Comparison of ENCODE assay signal across 8 mouse cellular contexts in genomic region chr6:57580881-57581548, GRCm38 (mm10). TPM values are rescaled to one million over a fixed set of nuclear protein-coding genes. Genes with fewer than 3 reads are reported as not detected.
DNase-seq lines count a peak whose midpoint lies in the region; ATAC-seq and TF ChIP-seq lines count a peak whose summit lies in the region.

Gene Herc6, plus strand, starts transcription at chr6:57581000.

- peaks cover 6% of the 10 kb centered on the region for H3K36me3 ChIP-seq in erythroblast, embryonic 14.5 days (ENCODE audit: control insufficient read depth)
- no peaks in the 10 kb centered on the region; the same call in 1 of the 2 replicates for H3K36me3 ChIP-seq in heart, embryonic 12.5 days
- no peaks in the 10 kb centered on the region for H3K36me3 ChIP-seq in kidney, postnatal 0 days (ENCODE audit: insufficient read depth, low read length)
- no peaks in the 10 kb centered on the region for H3K36me3 ChIP-seq in liver, embryonic 13.5 days
- H3K36me3 ChIP-seq in stomach, embryonic 16.5 days (ENCODE audit: control insufficient read depth, insufficient read depth, low read length), result no peaks in the 10 kb centered on the region

- peak within 1 kb of the TSS; percentile 75 for H3K9ac ChIP-seq in heart, embryonic 12.5 days
- H3K9ac ChIP-seq in kidney, postnatal 0 days (ENCODE audit: low read depth, low read length), result peak within 1 kb of the TSS; percentile 64
- peak within 1 kb of the TSS; percentile 85 for H3K9ac ChIP-seq in liver, embryonic 13.5 days
- H3K9ac ChIP-seq in stomach, embryonic 16.5 days (ENCODE audit: low read length), result peak within 1 kb of the TSS; percentile 83

- H3K9me3 ChIP-seq in erythroblast, embryonic 14.5 days (ENCODE audit: control insufficient read depth, low read length), result no peaks in the 10 kb centered on the region
- no peaks in the 10 kb centered on the region for H3K9me3 ChIP-seq in heart, embryonic 12.5 days (replicated peaks)
- H3K9me3 ChIP-seq in kidney, postnatal 0 days (replicated peaks; ENCODE audit: low read length), result no peaks in the 10 kb centered on the region
- H3K9me3 ChIP-seq in liver, embryonic 13.5 days (replicated peaks), result no peaks in the 10 kb centered on the region
- H3K9me3 ChIP-seq in stomach, embryonic 16.5 days (replicated peaks; ENCODE audit: control insufficient read depth, low read length), result no peaks in the 10 kb centered on the region

- TF ChIP-seq CTCF in brain, embryonic 14.5 days (IDR thresholded peaks at IDR 0.05; ENCODE audit: borderline replicate concordance, extremely low read depth, insufficient read depth, insufficient read length), result no peak
- TF ChIP-seq CTCF in kidney, postnatal 0 days (IDR thresholded peaks at IDR 0.05; ENCODE audit: low read depth), result no peak

- peak; percentile 87 for ATAC-seq in heart, embryonic 12.5 days (ENCODE audit: insufficient number of reproducible peaks, low FRiP score)
- peak; percentile 93 for ATAC-seq in kidney, postnatal 0 days (replicated peaks; ENCODE audit: low FRiP score, low read depth)
- ATAC-seq in liver, embryonic 13.5 days (ENCODE audit: low read depth), result peak; percentile 97
- peak; percentile 85 for ATAC-seq in stomach, embryonic 16.5 days (ENCODE audit: insufficient read depth, low FRiP score)

- no peak for TF ChIP-seq POLR2A in brain, embryonic 14.5 days (IDR thresholded peaks at IDR 0.05; ENCODE audit: borderline replicate concordance, extremely low read depth, insufficient read depth, insufficient read length, poor library complexity, severe bottlenecking)

- H3K4me1 ChIP-seq in erythroblast, embryonic 14.5 days (ENCODE audit: control insufficient read depth), result peaks cover 15% of the 10 kb centered on the region
- peaks cover 3% of the 10 kb centered on the region; the same call in 1 of the 2 replicates for H3K4me1 ChIP-seq in heart, embryonic 12.5 days (replicated peaks)
- no peaks in the 10 kb centered on the region for H3K4me1 ChIP-seq in kidney, postnatal 0 days (replicated peaks; ENCODE audit: insufficient read depth, low read length)
- peaks cover 15% of the 10 kb centered on the region for H3K4me1 ChIP-seq in liver, embryonic 13.5 days (replicated peaks)
- no peaks in the 10 kb centered on the region for H3K4me1 ChIP-seq in stomach, embryonic 16.5 days (ENCODE audit: control insufficient read depth, insufficient read depth, low read length)

- H3K4me3 ChIP-seq in erythroblast, embryonic 14.5 days (replicated peaks), result peak within 1 kb of the TSS; percentile 83
- peak within 1 kb of the TSS; percentile 63 for H3K4me3 ChIP-seq in heart, embryonic 12.5 days
- H3K4me3 ChIP-seq in kidney, postnatal 0 days (replicated peaks; ENCODE audit: low read depth, low read length), result peak within 1 kb of the TSS; percentile 76
- peak within 1 kb of the TSS; percentile 79 for H3K4me3 ChIP-seq in liver, embryonic 13.5 days (replicated peaks)
- H3K4me3 ChIP-seq in stomach, embryonic 16.5 days (replicated peaks; ENCODE audit: low read length), result peak within 1 kb of the TSS; percentile 80

- no peak within 1 kb of the TSS for H3K27ac ChIP-seq in heart, embryonic 12.5 days (ENCODE audit: poor library complexity, severe bottlenecking)
- peak within 1 kb of the TSS; percentile 87 for H3K27ac ChIP-seq in kidney, postnatal 0 days
- H3K27ac ChIP-seq in liver, embryonic 13.5 days, result peak within 1 kb of the TSS; percentile 77
- peak within 1 kb of the TSS; percentile 84 for H3K27ac ChIP-seq in stomach, embryonic 16.5 days (ENCODE audit: low read length)

- peak within 1 kb of the TSS; percentile 91 for H3K4me2 ChIP-seq in heart, embryonic 12.5 days
- peak within 1 kb of the TSS; percentile 92 for H3K4me2 ChIP-seq in kidney, postnatal 0 days (ENCODE audit: low read length)
- H3K4me2 ChIP-seq in liver, embryonic 13.5 days, result peak within 1 kb of the TSS; percentile 87
- H3K4me2 ChIP-seq in stomach, embryonic 16.5 days (ENCODE audit: low read depth, low read length), result peak within 1 kb of the TSS; percentile 81

- H3K27me3 ChIP-seq in erythroblast, embryonic 14.5 days (ENCODE audit: control insufficient read depth), result no peaks in the 10 kb centered on the region
- H3K27me3 ChIP-seq in heart, embryonic 12.5 days (replicated peaks), result no peaks in the 10 kb centered on the region
- H3K27me3 ChIP-seq in kidney, postnatal 0 days (ENCODE audit: insufficient read depth, low read length), result no peaks in the 10 kb centered on the region
- no peaks in the 10 kb centered on the region for H3K27me3 ChIP-seq in liver, embryonic 13.5 days
- no peaks in the 10 kb centered on the region for H3K27me3 ChIP-seq in stomach, embryonic 16.5 days (ENCODE audit: control insufficient read depth, insufficient read depth, low read length)

- peak; percentile 80 for DNase-seq in CD4-positive helper T cell, adult 2 months (ENCODE audit: low read depth, low spot score)
- peak; percentile 60 for DNase-seq in brain, embryonic 14.5 days (ENCODE audit: low read depth)
- DNase-seq in kidney, postnatal 0 days (ENCODE audit: low spot score), result peak; percentile 84
- peak; percentile 60 for DNase-seq in liver, embryonic 13.5 days
- peak; percentile 31 to 43 for DNase-seq in natural killer cell, adult 2 months (ENCODE audit: low spot score in 2 of 2)

- 2% methylated on average over 16 of the region's 16 CpGs for WGBS in heart, embryonic 12.5 days
- 1% methylated on average over 16 of the region's 16 CpGs for WGBS in kidney, postnatal 0 days
- WGBS in liver, embryonic 13.5 days (ENCODE audit: insufficient replicate concordance), result 2% methylated on average over 16 of the region's 16 CpGs
- 2% methylated on average over 16 of the region's 16 CpGs for WGBS in stomach, embryonic 16.5 days

RNA-seq across cellular contexts. Expression of gene Herc6, which starts in this region (rescaled TPM):
- polyA plus RNA-seq in brain, embryonic 14.5 days (2012; rRNA removed), result 0.78 and 0.96 TPM in 2 replicates
- 0.97 and 2.0 TPM in 2 replicates for polyA plus RNA-seq in erythroblast, embryonic 14.5 days (2012)
- polyA plus RNA-seq in heart, embryonic 12.5 days (2016; fragmentation: Nextera tagmentation; extraction: Ambion mirVana), result 5.3 and 5.8 TPM in 2 replicates
- polyA plus RNA-seq in kidney, postnatal 0 days (2015; fragmentation: Nextera tagmentation; extraction: Ambion mirVana), result 3.0 and 3.2 TPM in 2 replicates
- 3.1 and 4.9 TPM in 2 replicates for polyA plus RNA-seq in liver, embryonic 13.5 days (2015; fragmentation: Nextera tagmentation; extraction: Ambion mirVana)
- polyA plus RNA-seq in stomach, embryonic 16.5 days (2015; fragmentation: Nextera tagmentation; extraction: Ambion mirVana), result 1.7 and 3.0 TPM in 2 replicates

Comparison
In these comparisons a context has a peak if more than half of its experiments do, and no peak if none do; other contexts are left out.
1. Peak in DNase-seq in brain, embryonic 14.5 days; RNA of the gene not detected or under 1 TPM.